Mouse (Mus musculus) CH12.LX (cell line): ENCODE results near the gene Prss34.

ENCODE experiments used
- CTCF ChIP-seq, 2 experiments: IDR thresholded peaks in 1 of 2; conservative IDR thresholded peaks in 1 of 2; 2 replicates each; pipeline ENCODE4 v1.5.1; 2011 to 2012; ENCODE audit warnings: low read depth in 2 of 2, low read length in 2 of 2, improper control_type of control experiment in 1 of 2, inconsistent platforms in 1 of 2, mild to moderate bottlenecking in 1 of 2, moderate library complexity in 1 of 2
- E2F4 ChIP-seq: IDR thresholded peaks from 2 replicates; pipeline ENCODE4 v1.6.1; 2011; ENCODE audit warnings: low read depth, low read length, improper control_type of control experiment; ENCODE audit not compliant: insufficient replicate concordance
- NELFE ChIP-seq: IDR thresholded peaks from 2 replicates; pipeline ENCODE4 v1.6.1; 2011; ENCODE audit warnings: low read depth, low read length, improper control_type of control experiment
- TCF12 ChIP-seq: IDR thresholded peaks from 2 replicates; pipeline ENCODE4 v1.6.1; 2014; ENCODE audit warnings: low read depth, mild to moderate bottlenecking, inconsistent platforms, low read length, improper control_type of control experiment

GRCm38 (mm10) chr17:25298094-25298493 is at the start of gene Prss34:
- TF ChIP-seq NELFE, result no peak
- no peak for TF ChIP-seq E2F4
- TF ChIP-seq CTCF (conservative IDR thresholded peaks at IDR 0.05 in 1 of 2, IDR thresholded peaks at IDR 0.05 in 1 of 2; ENCODE audit: low read depth in 2 of 2, low read length in 2 of 2), result no peak
- TF ChIP-seq TCF12, result no peak
